Mouse (Mus musculus) stomach, embryonic 14.5 days (tissue): ENCODE measurements around the gene Gng8. TPM values are rescaled to one million over a fixed set of nuclear protein-coding genes. Genes with fewer than 3 reads are reported as not detected.

Source experiments
- ATAC-seq: fragments of 200-750 bp; cut with Nextera tagmentation; 2 replicates; pipeline ENCODE4 v1.8.0; 2017; ENCODE audit warnings: low read depth, moderate TSS enrichment; ENCODE audit not compliant: insufficient number of reproducible peaks, insufficient read depth, low FRiP score
- H3K27ac ChIP-seq: fragments of 300-500 bp; sonication (generic); 2 replicates; pipeline ENCODE4 v1.5.1; 2014; ENCODE audit warnings: mild to moderate bottlenecking, low read length, moderate library complexity, mixed read lengths
- H3K27me3 ChIP-seq: fragments of 300-500 bp; sonication (generic); 2 replicates; pipeline ENCODE4 v1.6.1; 2014; ENCODE audit warnings: low read length, control low read depth, mixed read lengths; ENCODE audit not compliant: control insufficient read depth, insufficient read depth
- H3K36me3 ChIP-seq: fragments of 300-500 bp; sonication (generic); 2 replicates; pipeline ENCODE4 v1.6.1; 2014; ENCODE audit warnings: mild to moderate bottlenecking, control low read depth, low read length, moderate library complexity, mixed read lengths; ENCODE audit not compliant: control insufficient read depth, insufficient read depth
- H3K4me1 ChIP-seq: fragments of 300-500 bp; sonication (generic); 2 replicates; pipeline ENCODE4 v1.6.1; 2014; ENCODE audit warnings: low read length, control low read depth, mixed read lengths; ENCODE audit not compliant: control insufficient read depth, insufficient read depth
- H3K4me2 ChIP-seq: fragments of 300-500 bp; sonication (generic); replicated peaks from 2 replicates; pipeline ENCODE4 v1.6.1; 2014; ENCODE audit warnings: low read depth, low read length, control low read depth
- H3K4me3 ChIP-seq: fragments of 300-500 bp; sonication (generic); 2 replicates; pipeline ENCODE4 v1.5.1; 2014; ENCODE audit warnings: low read depth, low read length, control low read depth
- H3K9ac ChIP-seq: fragments of 300-500 bp; sonication (generic); replicated peaks from 2 replicates; pipeline ENCODE4 v1.6.1; 2014; ENCODE audit warnings: low read depth, mild to moderate bottlenecking, control low read depth, low read length, moderate library complexity, mixed read lengths
- H3K9me3 ChIP-seq: fragments of 300-500 bp; sonication (generic); 2 replicates; pipeline ENCODE4 v1.6.1; 2016; ENCODE audit warnings: low read depth, low read length, control low read depth; ENCODE audit not compliant: control insufficient read depth
- WGBS: fragments of 180-500 bp; shearing (Covaris S2); extraction: QIAGEN DNeasy Blood & Tissue Kit; methylation state at CpG from one replicate; pipeline ENCODE4 v1.1.7; 2014; 5-methylcytosine and 5-hydroxymethylcytosine counted together
- polyA plus RNA-seq: library from polyadenylated mRNA; unstranded; fragments of >200 nt; fragmentation: Nextera tagmentation; extraction: Ambion mirVana; gene quantifications from 2 replicates; pipeline ENCODE4 v1.2.1, GENCODE M21; 2014

Gene Gng8
- polyA plus RNA-seq, 1 experiment from 2014 or later, result 12.8 TPM

DNA sequence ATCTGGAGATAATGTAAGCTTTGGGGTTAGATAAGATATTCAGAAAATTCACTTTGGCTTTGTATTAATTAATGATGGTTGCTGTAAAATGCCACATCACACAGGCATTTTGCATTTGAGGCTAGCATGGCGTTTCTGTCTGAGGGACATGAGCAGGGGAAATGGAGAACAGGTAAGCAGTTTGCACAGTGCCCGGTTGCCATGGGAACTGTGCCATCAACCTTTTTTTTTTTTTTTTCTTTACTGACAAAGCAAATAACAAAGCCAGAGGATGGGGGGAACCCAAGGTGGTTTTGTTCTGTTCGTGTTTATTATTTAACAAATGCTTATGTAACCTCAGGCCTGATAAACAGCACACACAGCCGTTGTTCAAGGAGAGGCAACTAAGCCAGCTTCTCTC lies 51.3 kb downstream of the Gng8 start:
- Histone ChIP-seq H3K9ac (no peak overlapping the region), H3K4me2 (no peak overlapping the region), H3K9me3 (no peaks in the 10 kb centered on the region), H3K36me3 (no peaks in the 10 kb centered on the region), H3K27me3 (peaks cover 20% of the 10 kb centered on the region), H3K27ac (no peak overlapping the region), H3K4me3 (no peak overlapping the region), H3K4me1 (peaks cover 45% of the 10 kb centered on the region)
- ATAC-seq, result no peak
- WGBS, result 54% methylated on average over 4 of the region's 4 CpGs

GRCm38 (mm10) chr7:16944061-16944807 lies 52.6 kb downstream of the Gng8 start, which contains the start of gene Pnmal2:
Gene Pnmal2, plus strand, starts transcription at chr7:16944682.
- WGBS, result 13% methylated on average over 36 of the region's 36 CpGs
- Histone ChIP-seq H3K36me3 (no peaks in the 10 kb centered on the region), H3K27me3 (peaks cover 20% of the 10 kb centered on the region), H3K4me1 (peaks cover 52% of the 10 kb centered on the region), H3K9ac (peak within 1 kb of the TSS; percentile 49), H3K27ac (peak within 1 kb of the TSS; percentile 36; the same call in 1 of the 2 replicates), H3K9me3 (no peaks in the 10 kb centered on the region), H3K4me2 (peak within 1 kb of the TSS; percentile 82), H3K4me3 (peak within 1 kb of the TSS; percentile 46)
- peak; percentile 89 for ATAC-seq

DNA sequence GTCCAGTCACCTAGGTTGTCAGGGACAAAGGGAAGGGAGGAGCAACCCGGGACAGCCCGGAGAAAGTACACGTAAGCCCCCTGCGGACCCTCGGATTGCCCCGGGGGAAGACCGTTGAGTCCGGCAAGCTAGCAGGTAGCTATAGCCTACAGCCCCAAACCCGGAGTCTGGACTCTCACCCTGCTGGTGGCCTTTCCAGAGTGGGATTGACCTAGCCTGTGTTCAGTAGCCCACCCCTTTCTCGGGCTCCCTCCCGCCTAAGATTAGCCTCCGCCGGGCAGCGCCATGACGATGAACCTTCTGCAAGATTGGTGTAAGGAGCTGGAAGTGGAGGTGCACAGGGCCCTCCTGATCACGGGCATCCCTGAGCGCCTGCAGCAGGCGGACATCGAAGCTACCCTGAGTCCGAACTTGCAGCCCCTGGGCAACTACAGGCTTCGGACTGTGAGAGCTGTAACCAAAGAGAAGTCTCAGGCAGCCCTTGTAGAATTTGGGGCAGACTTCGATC lies 53.3 kb downstream of the Gng8 start:
- ATAC-seq, result peak; percentile 11; the same call in 1 of the 2 replicates
- Histone ChIP-seq H3K4me1 (peaks cover 50% of the 10 kb centered on the region), H3K27ac (peak overlapping the region; percentile 15; the same call in 1 of the 2 replicates), H3K4me2 (peak overlapping the region; percentile 82), H3K4me3 (peak overlapping the region; percentile 46), H3K9me3 (no peaks in the 10 kb centered on the region), H3K36me3 (no peaks in the 10 kb centered on the region), H3K9ac (peak overlapping the region; percentile 49), H3K27me3 (peaks cover 20% of the 10 kb centered on the region)
- WGBS, result 3% methylated on average over 22 of the region's 22 CpGs

Other genes with a start within 250 kb of the Gng8 start
- not detected in 2 replicates for gene Ceacam15, start 216.1 kb upstream of the Gng8 start, polyA plus RNA-seq
- not detected in 2 replicates for gene Ceacam9, start 169.9 kb upstream of the Gng8 start, polyA plus RNA-seq
- gene Ap2s1, start 153.4 kb upstream of the Gng8 start, polyA plus RNA-seq, result 274 and 282 TPM in 2 replicates
- 36.7 and 39.0 TPM in 2 replicates for gene Slc1a5, start 110.4 kb upstream of the Gng8 start, polyA plus RNA-seq
- 105 and 120 TPM in 2 replicates for gene Strn4, start 75.9 kb upstream of the Gng8 start, polyA plus RNA-seq
- 23.8 and 25.8 TPM in 2 replicates for gene Fkrp, start 75.1 kb upstream of the Gng8 start, polyA plus RNA-seq
- gene Prkd2, start 48.9 kb upstream of the Gng8 start, polyA plus RNA-seq, result 14.2 and 14.6 TPM in 2 replicates
- 5.5 and 6.1 TPM in 2 replicates for gene Dact3, start 16.5 kb upstream of the Gng8 start, polyA plus RNA-seq
- gene Ptgir, start 14.7 kb downstream of the Gng8 start, polyA plus RNA-seq, result 1.5 and 2.0 TPM in 2 replicates
- gene Calm3, start 32.3 kb downstream of the Gng8 start, polyA plus RNA-seq, result 148 and 161 TPM in 2 replicates
- gene Pnmal2, start 52.9 kb downstream of the Gng8 start, polyA plus RNA-seq, result 8.6 and 8.8 TPM in 2 replicates
- 4.2 TPM in 2 replicates for gene Pnmal1, start 67.9 kb downstream of the Gng8 start, polyA plus RNA-seq
- 0.55 and 0.59 TPM in 2 replicates for gene Gm42372, start 91.3 kb downstream of the Gng8 start, polyA plus RNA-seq
- 18.7 and 22.3 TPM in 2 replicates for gene Ccdc8, start 100.9 kb downstream of the Gng8 start, polyA plus RNA-seq
- gene Ppp5c, start 136.1 kb downstream of the Gng8 start, polyA plus RNA-seq, result 93.6 and 94.4 TPM in 2 replicates
- 46.0 and 51.7 TPM in 2 replicates for gene Hif3a, start 170.6 kb downstream of the Gng8 start, polyA plus RNA-seq
- 0.10 and 0.24 TPM in 2 replicates for gene Psg16, start 182.3 kb downstream of the Gng8 start, polyA plus RNA-seq